Mouse (Mus musculus) MEL (cell line): ENCODE results near the gene Gfpt2.

Experiments
- CTCF ChIP-seq, 3 experiments: IDR thresholded peaks in 2 of 3; conservative IDR thresholded peaks in 1 of 3; 2 replicates each; pipeline ENCODE4 v1.5.1; 2011 to 2012; ENCODE audit warnings: low read length in 3 of 3, low read depth in 2 of 3, mild to moderate bottlenecking in 2 of 3, improper control_type of control experiment in 1 of 3, inconsistent platforms in 1 of 3, mixed read lengths in 1 of 3, moderate library complexity in 1 of 3; ENCODE audit not compliant: control insufficient read depth in 1 of 3, insufficient read depth in 1 of 3, poor library complexity in 1 of 3, severe bottlenecking in 1 of 3
- EP300 ChIP-seq, 2 experiments: IDR thresholded peaks; 2 replicates each; pipeline ENCODE4 v1.6.1; 2011; ENCODE audit warnings: improper control_type of control experiment in 2 of 2, low read length in 2 of 2, low read depth in 1 of 2, mild to moderate bottlenecking in 1 of 2
- GABPA ChIP-seq: IDR thresholded peaks from 2 replicates; pipeline ENCODE4 v1.6.1; 2012; ENCODE audit warnings: low read depth, mild to moderate bottlenecking, inconsistent platforms, low read length, improper control_type of control experiment, moderate library complexity
- GATA1 ChIP-seq: IDR thresholded peaks from 2 replicates; pipeline ENCODE4 v1.6.1; 2011; ENCODE audit warnings: low read depth, low read length, improper control_type of control experiment
- NRF1 ChIP-seq: IDR thresholded peaks from 2 replicates; pipeline ENCODE4 v1.6.1; 2014; ENCODE audit warnings: low read depth, mild to moderate bottlenecking, inconsistent platforms, low read length, improper control_type of control experiment, moderate library complexity; ENCODE audit not compliant: poor library complexity, insufficient read depth, severe bottlenecking
- POLR2A ChIP-seq, 2 experiments: IDR thresholded peaks; 2 replicates each; pipeline ENCODE4 v1.6.1; 2011 to 2012; ENCODE audit warnings: low read length in 2 of 2, mild to moderate bottlenecking in 2 of 2, control low read depth in 1 of 2, improper control_type of control experiment in 1 of 2, low read depth in 1 of 2, moderate library complexity in 1 of 2; ENCODE audit not compliant: control insufficient read depth in 1 of 2, insufficient read depth in 1 of 2, poor library complexity in 1 of 2
- POLR2AphosphoS2 ChIP-seq: IDR thresholded peaks from 2 replicates; pipeline ENCODE4 v1.6.1; 2011; ENCODE audit warnings: low read length, improper control_type of control experiment
- RAD21 ChIP-seq: IDR thresholded peaks from 2 replicates; pipeline ENCODE4 v1.6.1; 2011; ENCODE audit warnings: mild to moderate bottlenecking, low read depth, low read length, improper control_type of control experiment
- RCOR1 ChIP-seq: IDR thresholded peaks from 2 replicates; pipeline ENCODE4 v1.6.1; 2012; ENCODE audit warnings: low read depth, mild to moderate bottlenecking, inconsistent platforms, low read length, improper control_type of control experiment
- TBP ChIP-seq: IDR thresholded peaks from 2 replicates; pipeline ENCODE4 v1.8.0; 2011; ENCODE audit warnings: low read depth, low read length, improper control_type of control experiment
- UBTF ChIP-seq: IDR thresholded peaks from 2 replicates; pipeline ENCODE4 v1.6.1; 2012; ENCODE audit warnings: low read depth, mild to moderate bottlenecking, inconsistent platforms, low read length, improper control_type of control experiment, moderate library complexity, borderline replicate concordance; ENCODE audit not compliant: insufficient read depth
- ZKSCAN1 ChIP-seq: IDR thresholded peaks from 2 replicates; pipeline ENCODE4 v1.6.1; 2012; ENCODE audit warnings: low read depth, mild to moderate bottlenecking, inconsistent platforms, low read length, improper control_type of control experiment, moderate library complexity

GRCm38 (mm10) chr11:49766137-49766411, 27.9 kb upstream of the Gfpt2 start:
- TF ChIP-seq CTCF (IDR thresholded peaks at IDR 0.05 in 2 of 3, conservative IDR thresholded peaks at IDR 0.05 in 1 of 3; ENCODE audit: control insufficient read depth in 1 of 3, insufficient read depth in 1 of 3, low read depth in 2 of 3, low read length in 3 of 3, poor library complexity in 1 of 3, severe bottlenecking in 1 of 3) (no peak), UBTF (no peak), TBP (no peak), RAD21 (no peak), POLR2A (IDR thresholded peaks at IDR 0.05; ENCODE audit: control insufficient read depth in 1 of 2, insufficient read depth in 1 of 2, low read depth in 1 of 2, low read length in 2 of 2, poor library complexity in 1 of 2) (no peak), EP300 (IDR thresholded peaks at IDR 0.05; ENCODE audit: low read depth in 1 of 2, low read length in 2 of 2) (no peak), NRF1 (no peak), GATA1 (no peak), POLR2AphosphoS2 (no peak), RCOR1 (no peak), ZKSCAN1 (no peak), GABPA (no peak)
